Mouse (Mus musculus) retina, postnatal 1 day (tissue): ENCODE measurements at regions not wholly inside any gene's neighbourhood (a gene's known extent, or its start where the extent isn't known, plus 50 kb on each side); places are given as distances from the start of the nearest gene placed in this dataset.
A peak's percentile ranks its signal among the peaks of the same experiment; 100 is the strongest.
"Not testable (repeated sequence)": the region's sequence is repeated elsewhere in the genome, so short reads cannot be mapped to it uniquely, and the experiment has no call there.

Experiments
- DNase-seq: peaks from one replicate; pipeline ENCODE4 v3.0.0-alpha.2; 2012

DNA sequence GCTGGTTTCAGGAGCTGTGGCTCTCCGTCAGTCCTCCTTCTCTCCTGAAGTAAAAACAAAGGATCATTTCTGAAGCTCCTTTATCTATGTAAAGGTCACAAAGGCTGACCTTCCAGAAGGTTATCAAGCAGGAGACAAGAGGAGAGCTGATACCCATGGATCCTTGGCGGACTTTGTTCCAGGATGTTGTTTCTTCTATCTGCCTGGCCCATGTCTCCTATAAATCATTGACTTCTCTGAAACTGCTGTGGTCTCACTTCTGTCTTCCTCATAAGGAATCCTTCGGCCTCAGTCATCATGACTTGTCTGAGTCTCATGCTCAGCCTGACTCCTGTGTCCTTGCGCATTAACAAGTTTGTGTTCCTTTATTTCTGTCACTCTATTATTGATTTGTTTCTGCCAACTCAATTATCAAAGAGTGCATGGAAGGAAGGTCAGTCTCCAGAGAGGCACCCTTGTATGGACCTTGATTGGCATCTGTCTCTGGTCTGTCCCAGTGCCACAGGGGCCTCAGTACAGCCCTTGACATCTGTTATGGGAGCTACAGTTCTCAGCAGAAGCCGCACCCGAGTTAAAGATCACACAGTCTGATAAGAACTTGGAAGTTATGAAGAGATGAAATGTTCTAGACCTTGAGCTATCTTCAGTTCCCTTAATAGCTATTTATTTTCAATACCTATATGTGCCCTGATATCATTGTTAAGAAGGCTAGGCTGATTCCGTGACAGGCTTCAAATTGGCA lies 53.2 kb upstream of the Dazl start:
- DNase-seq, result no peak

DNA sequence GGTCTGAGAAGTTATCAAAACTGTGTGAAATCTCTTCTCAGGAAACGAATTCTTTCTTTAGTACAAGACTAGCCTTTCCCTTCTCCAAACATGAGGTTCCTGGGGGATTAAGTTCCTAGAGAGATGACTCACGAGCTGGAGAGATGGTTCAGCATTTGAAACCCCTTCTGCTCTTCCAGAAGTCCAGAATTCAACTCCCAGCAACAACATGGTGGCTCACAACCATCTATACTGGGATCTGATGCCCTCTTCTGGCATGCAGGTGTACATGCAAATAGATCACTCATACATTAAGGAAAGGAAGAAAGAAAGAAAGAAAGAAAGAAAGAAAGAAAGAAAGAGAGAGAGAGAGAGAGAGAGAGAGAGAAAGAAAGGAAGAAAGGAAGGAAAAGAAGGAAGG lies 60.4 kb upstream of the Dazl start:
- not testable (repeated sequence) for DNase-seq

- no peak for DNase-seq
Observed at GRCm38 (mm10) chr17:50354357-50354756, 60.9 kb upstream of the Dazl start.

DNA sequence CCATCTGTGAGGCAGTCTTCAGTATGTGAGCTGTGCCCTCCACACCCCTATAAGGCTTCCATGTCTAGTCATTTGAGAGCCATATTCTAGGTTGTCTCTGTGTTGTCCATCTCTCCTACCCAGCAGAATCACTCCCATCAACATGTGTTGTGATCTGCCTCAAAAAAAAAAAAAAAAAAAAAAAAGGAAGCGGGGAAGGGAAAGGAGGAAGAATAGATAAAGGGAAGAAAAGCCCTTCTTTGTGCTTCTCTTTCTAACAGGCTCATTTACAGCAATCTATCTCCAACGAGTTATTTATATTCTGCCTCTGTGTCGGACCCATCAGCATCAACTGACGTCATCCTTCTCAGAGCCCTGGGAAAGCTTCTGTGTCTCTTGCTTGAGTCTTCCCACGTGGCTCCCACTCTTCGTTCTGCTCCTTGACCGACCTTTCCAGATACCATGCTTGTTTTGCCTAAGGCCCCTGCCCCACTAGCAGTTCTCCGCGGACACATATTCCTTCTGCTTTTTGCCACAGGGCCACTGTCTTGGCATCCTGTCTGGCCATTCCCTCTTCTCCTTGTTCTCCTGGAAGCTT lies 68.3 kb upstream of the Dazl start:
- no peak for DNase-seq

DNA sequence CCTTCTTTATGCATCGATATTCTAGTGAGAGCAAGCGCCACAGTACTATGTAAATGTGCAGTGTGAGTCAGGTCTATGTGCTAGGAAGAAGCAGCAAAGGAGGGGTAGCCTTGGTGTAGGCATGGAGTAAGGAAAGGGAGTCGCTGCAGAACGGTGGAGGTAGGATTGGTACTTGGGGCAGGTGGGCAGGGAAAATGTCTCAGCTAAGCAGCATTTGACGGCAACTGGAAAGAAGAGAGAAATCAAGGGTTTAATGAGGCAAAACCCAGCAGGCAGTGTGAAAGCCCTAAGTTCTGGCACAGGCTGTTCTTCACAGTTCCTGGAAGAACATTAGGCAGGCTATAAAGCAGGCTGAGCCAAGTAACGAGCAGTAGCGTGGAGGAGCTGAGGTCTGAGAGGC lies 72.0 kb upstream of the Dazl start:
- no peak for DNase-seq

DNA sequence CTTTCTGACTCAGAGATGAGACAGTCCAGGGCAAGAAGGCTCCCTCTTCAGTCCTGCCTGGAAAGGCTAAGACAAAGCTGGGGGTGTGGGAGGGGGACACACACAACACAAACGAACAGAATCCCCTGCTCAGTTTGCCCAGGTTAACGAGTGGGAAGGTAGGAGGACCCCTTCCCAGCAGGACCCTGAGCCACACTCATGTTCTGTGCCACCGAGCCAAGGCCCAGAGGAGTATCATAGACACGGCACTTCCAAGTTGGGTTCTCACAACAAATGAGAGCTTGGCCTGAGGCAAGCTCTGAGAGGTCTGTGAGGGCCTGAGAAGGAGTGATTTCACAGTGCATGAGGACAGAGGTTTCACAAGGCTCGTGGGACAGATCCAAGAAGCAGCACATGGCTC lies 72.7 kb upstream of the Dazl start:
- no peak for DNase-seq

DNA sequence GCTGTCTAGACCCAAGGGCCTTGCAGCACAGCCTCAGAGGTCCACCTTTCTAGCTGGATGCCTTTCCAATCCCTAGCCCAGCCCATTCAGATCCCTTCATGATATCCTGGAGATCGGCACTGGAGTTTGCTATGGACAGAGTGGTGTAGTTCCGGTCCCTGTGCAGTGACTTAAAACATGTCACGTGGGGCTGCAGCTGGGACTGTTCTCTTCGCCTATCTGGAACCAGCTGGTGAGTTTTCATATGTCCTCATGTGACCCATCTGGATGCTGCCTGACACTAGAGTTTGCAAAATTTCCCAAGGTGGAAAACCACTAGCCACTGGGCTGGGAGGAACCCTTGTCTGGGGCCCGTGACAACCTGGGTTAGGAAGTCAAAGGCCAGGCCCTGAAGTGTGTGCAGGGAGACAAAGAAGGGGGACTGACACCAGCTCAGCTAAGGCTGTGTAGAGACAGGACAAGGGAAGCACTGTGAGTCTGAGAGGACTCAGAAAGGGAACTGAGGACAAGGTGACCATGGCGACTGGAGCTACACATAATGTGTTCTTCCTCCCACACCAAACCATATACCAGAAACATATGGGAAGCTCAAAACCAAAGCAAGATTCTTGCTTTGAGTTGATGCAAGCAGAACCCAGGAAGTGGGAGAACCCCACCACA lies 75.9 kb upstream of the Dazl start:
- no peak for DNase-seq

DNA sequence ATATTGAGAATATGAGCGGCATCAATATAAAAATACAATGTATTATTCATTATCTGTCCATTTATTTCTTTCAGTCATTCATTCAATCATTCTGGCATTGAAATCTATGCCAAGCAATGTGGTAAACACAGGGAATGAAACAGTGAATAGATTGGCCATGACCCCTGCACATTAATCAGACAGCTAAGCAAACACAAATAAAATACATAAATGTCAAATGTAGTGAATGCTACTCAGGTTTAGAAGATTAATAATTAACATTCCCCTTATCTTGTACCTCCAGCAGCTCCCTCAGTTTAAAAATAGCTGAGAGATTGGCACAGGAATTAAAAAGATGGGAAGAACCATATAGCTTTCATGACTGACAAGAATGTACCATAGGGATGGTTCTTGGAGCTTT lies 77.0 kb upstream of the Dazl start:
- no peak for DNase-seq

- DNase-seq, result no peak
Observed at GRCm38 (mm10) chr17:50373496-50374141, 80.2 kb upstream of the Dazl start.

DNA sequence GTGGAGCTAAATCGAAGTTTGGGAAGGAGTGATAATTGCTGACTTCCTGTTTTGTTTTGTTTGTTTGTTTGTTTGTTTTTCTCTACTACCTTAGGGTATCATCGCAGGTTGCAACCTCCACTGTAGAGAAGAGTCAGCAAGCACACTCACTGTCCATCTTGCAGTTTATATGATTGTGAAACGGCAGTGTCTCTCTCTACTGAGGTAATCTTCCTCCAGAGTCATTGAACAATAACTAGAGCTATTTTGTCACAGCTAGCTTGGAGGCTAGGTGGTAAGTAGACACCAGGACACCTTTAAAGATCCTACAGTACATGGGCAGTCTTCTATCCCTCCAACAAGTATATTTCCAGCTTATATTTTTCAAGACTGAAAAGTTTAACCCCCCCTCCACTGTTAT lies 82.0 kb upstream of the Dazl start:
- no peak for DNase-seq

- no peak for DNase-seq
Observed at GRCm38 (mm10) chr17:50376708-50377107, 83.3 kb upstream of the Dazl start.

DNA sequence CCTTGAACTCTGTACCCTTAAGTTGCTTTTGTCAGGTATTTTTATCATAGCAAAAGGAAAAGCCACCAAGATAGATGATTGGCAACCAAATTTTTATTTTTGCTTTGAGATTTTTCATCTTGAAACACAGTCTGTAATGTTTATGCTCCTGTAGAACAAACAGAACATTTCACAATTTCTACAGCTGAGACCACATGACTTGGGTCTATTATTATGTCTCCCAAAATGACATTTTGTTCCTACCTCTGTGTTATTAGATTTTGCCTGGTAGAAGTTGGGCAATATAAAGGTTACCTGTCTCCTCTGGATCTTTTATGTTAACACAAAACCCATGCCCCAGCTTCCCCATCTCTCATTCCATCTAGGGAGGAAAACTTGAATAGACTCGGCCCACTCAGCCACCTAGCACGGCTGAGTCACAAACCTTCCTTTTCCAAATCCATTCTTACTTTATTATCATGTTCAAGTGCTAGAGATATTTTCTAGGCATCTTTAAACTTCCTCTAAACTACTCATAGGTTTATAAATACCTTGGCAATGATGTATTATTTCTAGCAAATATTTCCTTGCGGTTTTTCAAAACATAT lies 84.8 kb upstream of the Dazl start:
- no peak for DNase-seq

DNA sequence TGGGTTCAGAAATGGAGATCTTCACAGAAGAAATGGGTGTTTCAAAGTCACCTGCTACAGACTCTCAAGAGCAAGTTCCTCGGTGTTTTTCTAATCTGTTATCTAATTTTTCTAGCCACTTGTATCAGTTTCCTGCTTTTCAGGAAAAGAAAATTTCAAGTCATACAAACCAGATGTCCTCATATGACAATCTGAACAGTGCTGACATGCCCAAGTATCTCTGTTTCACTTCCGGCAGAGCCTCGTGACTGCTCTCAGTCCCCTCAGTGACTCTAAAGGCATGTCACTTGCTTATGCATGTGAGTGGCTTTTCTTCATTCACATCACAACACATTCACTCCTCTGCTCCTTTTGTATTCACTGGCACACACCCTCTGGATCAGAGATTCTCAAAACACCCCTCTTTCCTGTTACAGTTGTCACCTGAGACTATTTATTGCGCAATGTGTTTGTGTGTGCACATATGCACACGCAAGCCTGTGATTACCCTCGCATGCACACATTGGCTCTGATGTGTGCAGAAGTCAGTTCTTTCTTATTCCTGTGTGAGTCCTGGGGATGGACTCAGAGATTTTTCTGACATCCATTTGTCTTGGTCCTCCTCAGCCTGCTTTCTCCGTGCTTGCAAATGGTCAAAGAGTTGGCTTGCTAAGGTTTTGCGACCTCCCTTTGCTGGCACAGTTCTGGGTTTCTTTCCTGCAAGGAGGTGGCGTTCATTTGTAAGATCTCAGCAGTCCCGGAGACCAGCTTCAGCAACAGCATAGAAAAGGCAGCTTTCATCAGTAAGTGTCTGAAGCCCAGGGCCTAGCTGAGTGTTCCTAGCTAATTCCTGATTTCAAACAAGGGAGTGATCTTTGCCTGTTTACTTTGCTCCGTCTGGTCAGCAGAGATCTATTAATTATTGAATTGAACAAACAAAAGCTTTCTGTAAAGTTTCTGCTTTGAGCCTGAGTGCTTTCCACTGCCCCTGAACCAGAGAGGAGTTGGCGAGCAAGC lies 95.6 kb upstream of the Dazl start:
- DNase-seq, result no peak

- DNase-seq, result no peak
Observed at GRCm38 (mm10) chr17:50390151-50390550, 96.7 kb upstream of the Dazl start.

- DNase-seq, result no peak
Observed at GRCm38 (mm10) chr17:50391207-50391606, 97.8 kb upstream of the Dazl start.

DNA sequence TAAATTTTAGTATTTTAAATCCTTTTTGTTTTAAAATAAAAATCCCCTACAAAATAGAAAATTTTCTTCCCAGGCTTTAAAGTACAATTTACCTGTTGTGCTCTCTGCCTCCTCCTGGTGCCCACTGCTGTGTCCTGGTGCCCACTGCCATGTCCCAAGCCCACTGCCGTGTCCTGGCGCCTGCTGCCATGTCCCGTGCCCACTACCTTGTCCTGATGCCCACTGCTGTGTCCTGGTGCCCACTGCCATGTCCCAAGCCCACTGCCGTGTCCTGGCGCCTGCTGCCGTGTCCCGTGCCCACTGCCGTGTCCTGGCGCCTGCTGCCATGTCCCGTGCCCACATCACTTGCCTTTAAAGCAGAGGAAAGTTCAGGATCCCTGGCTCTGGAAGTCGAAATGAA lies 98.6 kb upstream of the Dazl start:
- no peak for DNase-seq

GRCm38 (mm10) chr17:50392428-50392827 lies 99.0 kb upstream of the Dazl start:
- DNase-seq, result peak; percentile 58

- no peak for DNase-seq
Observed at GRCm38 (mm10) chr17:50392966-50393365, 99.5 kb upstream of the Dazl start.

DNA sequence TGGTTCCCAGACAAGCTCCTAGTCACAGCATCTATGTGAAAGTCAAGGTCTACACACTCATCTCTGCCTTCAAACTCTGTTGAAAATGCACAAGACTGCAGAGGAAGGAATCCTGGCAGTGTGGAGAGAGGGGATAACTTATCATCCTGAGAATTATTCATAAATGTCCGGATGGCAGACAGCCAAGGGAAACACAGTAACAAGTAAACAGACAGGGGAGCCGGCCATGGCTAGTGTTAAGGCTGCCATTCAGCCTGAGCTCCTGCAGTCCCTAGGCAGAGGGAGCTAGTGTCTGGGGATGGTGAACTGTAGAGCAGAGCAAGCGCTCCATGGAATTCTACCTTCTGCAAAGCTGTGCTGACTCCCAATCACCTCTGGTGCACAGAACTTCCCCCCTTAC lies 100.3 kb upstream of the Dazl start:
- DNase-seq, result no peak

- no peak for DNase-seq
Observed at GRCm38 (mm10) chr17:50394801-50395200, 101.4 kb upstream of the Dazl start.

- no peak for DNase-seq
Observed at GRCm38 (mm10) chr17:50395669-50396068, 102.2 kb upstream of the Dazl start.

DNA sequence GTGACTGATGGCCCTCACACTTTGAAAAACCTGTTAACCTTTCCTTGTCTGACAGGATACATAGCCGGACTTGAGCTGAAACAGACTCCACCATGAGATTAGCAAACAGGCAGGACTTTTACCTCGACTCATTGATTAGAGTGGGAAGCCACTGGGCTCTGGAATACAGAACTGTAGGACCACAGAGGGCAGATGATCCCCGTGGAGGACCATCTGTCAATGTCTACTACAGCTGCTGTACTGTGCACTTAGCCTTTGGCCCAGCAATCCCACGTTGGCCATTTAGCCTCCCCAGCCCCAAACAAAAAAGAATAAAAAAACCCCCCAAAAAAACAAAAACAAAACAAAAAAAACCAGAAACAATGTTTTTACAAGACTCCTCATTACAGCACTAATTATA lies 103.9 kb upstream of the Dazl start:
- DNase-seq, result no peak
